Mouse (Mus musculus) natural killer cell, adult 2 months (primary cell): ENCODE data around the gene Casp7.
"Not testable (repeated sequence)": the region's sequence is repeated elsewhere in the genome, so short reads cannot be mapped to it uniquely, and the experiment has no call there.

Experiments used
- DNase-seq, 2 experiments: peaks; one replicate each; pipeline ENCODE4 v3.0.0; 2022; ENCODE audit warnings: low spot score in 2 of 2

Gene Casp7

GRCm38 (mm10) chr19:56385546-56385945, 11.4 kb upstream of the Casp7 start:
- no peak for DNase-seq

GRCm38 (mm10) chr19:56386095-56386494, 10.8 kb upstream of the Casp7 start:
- DNase-seq: no peak

GRCm38 (mm10) chr19:56387726-56388302, 9.1 kb upstream of the Casp7 start:
- no peak for DNase-seq

GRCm38 (mm10) chr19:56389176-56389575, 7.8 kb upstream of the Casp7 start:
- no peak for DNase-seq

- DNase-seq: no peak
Measured at GRCm38 (mm10) chr19:56389879-56390278, 7.0 kb upstream of the Casp7 start, which contains the start of gene Nrap. Nrap (minus strand) TSS chr19:56390037.

- no peak for DNase-seq
Measured at GRCm38 (mm10) chr19:56391307-56392046, 5.5 kb upstream of the Casp7 start.

GRCm38 (mm10) chr19:56393311-56393866, 3.5 kb upstream of the Casp7 start:
- DNase-seq: peak; percentile 43 to 69

GRCm38 (mm10) chr19:56395183-56395935, 1.6 kb upstream of the Casp7 start:
- no peak for DNase-seq

GRCm38 (mm10) chr19:56396227-56396626, 702 bp upstream of the Casp7 start:
- no peak for DNase-seq

- no peak for DNase-seq
Measured at GRCm38 (mm10) chr19:56397663-56398527, 966 bp downstream of the Casp7 start.

GRCm38 (mm10) chr19:56398528-56398795, 1.5 kb downstream of the Casp7 start:
- no peak for DNase-seq

GRCm38 (mm10) chr19:56400200-56400599, 3.3 kb downstream of the Casp7 start:
- DNase-seq: peak; percentile 78 to 82

- DNase-seq: no peak
Measured at GRCm38 (mm10) chr19:56401864-56402263, 4.9 kb downstream of the Casp7 start.

GRCm38 (mm10) chr19:56405824-56406223, 8.9 kb downstream of the Casp7 start:
- no peak for DNase-seq

GRCm38 (mm10) chr19:56406581-56406980, 9.7 kb downstream of the Casp7 start:
- DNase-seq: no peak

GRCm38 (mm10) chr19:56409884-56410283, 13.0 kb downstream of the Casp7 start:
- not testable (repeated sequence) for DNase-seq

- no peak for DNase-seq
Measured at GRCm38 (mm10) chr19:56418404-56418803, 21.5 kb downstream of the Casp7 start.

GRCm38 (mm10) chr19:56419452-56419851, 22.5 kb downstream of the Casp7 start:
- DNase-seq: no peak

- DNase-seq: no peak
Measured at GRCm38 (mm10) chr19:56420345-56420744, 23.4 kb downstream of the Casp7 start.

GRCm38 (mm10) chr19:56422476-56423338, 25.8 kb downstream of the Casp7 start:
- peak; percentile 19 to 52 for DNase-seq

GRCm38 (mm10) chr19:56423370-56423769, 26.4 kb downstream of the Casp7 start:
- no peak for DNase-seq
